8 mouse cellular contexts compared by ENCODE assay signal in the genomic region with DNA sequence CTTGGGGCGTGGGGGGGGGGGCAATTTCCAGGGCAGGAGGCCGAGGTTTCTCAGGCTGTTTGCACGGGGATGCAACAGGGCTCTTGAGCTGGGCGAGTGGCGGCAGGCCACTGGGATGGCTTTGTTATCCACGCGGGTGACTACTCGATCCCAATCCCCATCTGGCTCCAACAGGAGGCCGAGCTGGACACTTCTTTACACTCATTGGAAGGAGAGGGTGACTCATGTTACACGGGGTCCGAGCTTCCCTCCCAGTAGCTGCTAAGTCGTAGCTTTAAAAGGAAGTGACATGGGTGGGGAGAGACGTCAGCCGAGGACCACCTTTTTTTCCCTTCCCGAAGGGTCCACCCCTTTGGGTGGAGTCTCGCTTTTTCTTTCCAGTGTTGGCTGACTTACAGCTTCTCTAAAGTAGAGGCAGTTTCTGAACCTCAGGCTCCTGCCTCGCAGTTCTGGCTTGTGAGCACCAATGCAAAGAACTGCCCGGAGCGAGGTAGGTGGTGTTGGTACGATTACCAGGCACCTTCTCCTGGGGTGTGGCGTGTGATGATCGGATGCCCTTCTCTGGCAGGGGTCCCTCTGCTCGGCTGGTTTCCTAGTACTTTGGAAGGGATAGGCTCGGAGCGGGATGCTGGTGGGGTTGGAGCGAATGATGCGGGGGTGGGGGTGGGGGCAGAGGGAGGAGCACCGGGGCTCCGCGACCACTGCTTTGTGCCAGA. TPM values are rescaled to one million over a fixed set of nuclear protein-coding genes. Genes with fewer than 3 reads are reported as not detected.
A peak's percentile ranks its signal among the peaks of the same experiment; 100 is the strongest.
DNase-seq lines count a peak whose midpoint lies in the region; ATAC-seq and TF ChIP-seq lines count a peak whose summit lies in the region.

No protein-coding gene starts in this region.

- peak overlapping the region; percentile 76 for H3K9ac ChIP-seq in embryonic facial prominence, embryonic 14.5 days (ENCODE audit: low read depth, low read length)
- peak overlapping the region; percentile 77 for H3K9ac ChIP-seq in limb, embryonic 13.5 days
- H3K9ac ChIP-seq in midbrain, embryonic 15.5 days = peak overlapping the region; percentile 70

- under 1% methylated on average over 30 of the region's 30 CpGs for WGBS in bone marrow, adult 2 months
- WGBS in embryonic facial prominence, embryonic 14.5 days = 0% methylated on average over 18 of the region's 30 CpGs
- WGBS in limb, embryonic 13.5 days = under 1% methylated on average over 29 of the region's 30 CpGs
- WGBS in midbrain, embryonic 15.5 days = under 1% methylated on average over 30 of the region's 30 CpGs
- 2% methylated on average over 30 of the region's 30 CpGs for WGBS in spleen, adult 2 months

- DNase-seq in A20 (ENCODE audit: low read depth, low spot score) = peak; percentile 94
- DNase-seq in embryonic facial prominence, embryonic 14.5 days (ENCODE audit: low spot score) = peak; percentile 97
- DNase-seq in heart, adult 8-10 months (ENCODE audit: low spot score) = peak; percentile 91
- peak; percentile 66 to 70 for DNase-seq in kidney, adult 8-10 months
- DNase-seq in spleen, adult 2 months (ENCODE audit: low read depth in 1 of 2, low spot score in 2 of 2) = peak; percentile 73 to 89

- H3K4me1 ChIP-seq in bone marrow, adult 2 months (ENCODE audit: control insufficient read depth, insufficient read depth, low read length) = no peaks in the 10 kb centered on the region
- H3K4me1 ChIP-seq in embryonic facial prominence, embryonic 14.5 days (ENCODE audit: control insufficient read depth, insufficient read depth, low read length) = peaks cover 13% of the 10 kb centered on the region
- peaks cover 13% of the 10 kb centered on the region for H3K4me1 ChIP-seq in limb, embryonic 13.5 days
- peaks cover 23% of the 10 kb centered on the region for H3K4me1 ChIP-seq in midbrain, embryonic 15.5 days
- no peaks in the 10 kb centered on the region; the same call in 1 of the 2 replicates for H3K4me1 ChIP-seq in spleen, adult 2 months (ENCODE audit: control insufficient read depth, insufficient read depth, insufficient read length)

- no peak for TF ChIP-seq CTCF in bone marrow, adult 2 months (IDR thresholded peaks at IDR 0.05; ENCODE audit: control insufficient read depth, insufficient read depth, low read length)
- no peak for TF ChIP-seq CTCF in spleen, adult 2 months (IDR thresholded peaks at IDR 0.05; ENCODE audit: extremely low read depth, insufficient read depth, insufficient read length, insufficient replicate concordance)

- H3K36me3 ChIP-seq in embryonic facial prominence, embryonic 14.5 days (ENCODE audit: control insufficient read depth, insufficient read depth, low read length) = peaks cover 4% of the 10 kb centered on the region; the same call in 1 of the 2 replicates
- peaks cover 5% of the 10 kb centered on the region for H3K36me3 ChIP-seq in limb, embryonic 13.5 days
- peaks cover 2% of the 10 kb centered on the region; the same call in 1 of the 2 replicates for H3K36me3 ChIP-seq in midbrain, embryonic 15.5 days (replicated peaks)
- no peaks in the 10 kb centered on the region for H3K36me3 ChIP-seq in spleen, adult 2 months (ENCODE audit: control insufficient read depth, insufficient read depth, low read length)

- H3K27me3 ChIP-seq in embryonic facial prominence, embryonic 14.5 days (replicated peaks; ENCODE audit: control insufficient read depth, insufficient read depth, low read length) = no peaks in the 10 kb centered on the region
- no peaks in the 10 kb centered on the region for H3K27me3 ChIP-seq in limb, embryonic 13.5 days
- H3K27me3 ChIP-seq in midbrain, embryonic 15.5 days (replicated peaks) = no peaks in the 10 kb centered on the region
- no peaks in the 10 kb centered on the region for H3K27me3 ChIP-seq in spleen, adult 2 months (ENCODE audit: control insufficient read depth, insufficient read depth, low read length)

- H3K4me2 ChIP-seq in embryonic facial prominence, embryonic 14.5 days (ENCODE audit: low read depth, low read length) = peak overlapping the region; percentile 69
- peak overlapping the region; percentile 86 for H3K4me2 ChIP-seq in limb, embryonic 13.5 days (replicated peaks)
- peak overlapping the region; percentile 94 for H3K4me2 ChIP-seq in midbrain, embryonic 15.5 days

- peak overlapping the region; percentile 75 for H3K4me3 ChIP-seq in bone marrow, adult 2 months (replicated peaks; ENCODE audit: control insufficient read depth, low read depth, low read length)
- peak overlapping the region; percentile 64 for H3K4me3 ChIP-seq in embryonic facial prominence, embryonic 14.5 days (ENCODE audit: low read depth, low read length)
- peak overlapping the region; percentile 60 for H3K4me3 ChIP-seq in limb, embryonic 13.5 days
- peak overlapping the region; percentile 60 for H3K4me3 ChIP-seq in midbrain, embryonic 15.5 days
- H3K4me3 ChIP-seq in spleen, adult 2 months (ENCODE audit: extremely low read depth, insufficient read depth, insufficient read length) = peak overlapping the region; percentile 70

- H3K27ac ChIP-seq in bone marrow, adult 2 months (ENCODE audit: control insufficient read depth, insufficient read depth, low read depth, low read length, poor library complexity) = peak overlapping the region; percentile 61
- peak overlapping the region; percentile 89 for H3K27ac ChIP-seq in embryonic facial prominence, embryonic 14.5 days (replicated peaks; ENCODE audit: low read depth, low read length)
- peak overlapping the region; percentile 96 for H3K27ac ChIP-seq in limb, embryonic 13.5 days
- H3K27ac ChIP-seq in midbrain, embryonic 15.5 days = peak overlapping the region; percentile 89
- peak overlapping the region; percentile 67 for H3K27ac ChIP-seq in spleen, adult 2 months (ENCODE audit: insufficient read depth, low read length)

- peak; percentile 16; the same call in 1 of the 2 replicates for TF ChIP-seq POLR2A in bone marrow, adult 2 months (IDR thresholded peaks at IDR 0.05; ENCODE audit: borderline replicate concordance, control insufficient read depth, low read depth, low read length)
- peak; percentile 54; the same call in 1 of the 2 replicates for TF ChIP-seq POLR2A in spleen, adult 2 months (IDR thresholded peaks at IDR 0.05; ENCODE audit: low read depth, low read length)

- no peaks in the 10 kb centered on the region for H3K9me3 ChIP-seq in embryonic facial prominence, embryonic 14.5 days (ENCODE audit: control insufficient read depth, low read length)
- H3K9me3 ChIP-seq in limb, embryonic 13.5 days = no peaks in the 10 kb centered on the region
- H3K9me3 ChIP-seq in midbrain, embryonic 15.5 days = no peaks in the 10 kb centered on the region

- ATAC-seq in embryonic facial prominence, embryonic 14.5 days (ENCODE audit: low read depth) = peak; percentile 97
- peak; percentile 96 for ATAC-seq in limb, embryonic 13.5 days (ENCODE audit: low FRiP score, low read depth)
- ATAC-seq in midbrain, embryonic 15.5 days (replicated peaks) = peak; percentile 94

RNA-seq across cellular contexts. Expression of a gene that starts 0.6 kb away (rescaled TPM):
- polyA plus RNA-seq in bone marrow, adult 2 months (2011; ENCODE audit: insufficient read depth, insufficient read length, low replicate concordance, missing spikeins) = 30.2 and 30.3 TPM in 2 replicates
- polyA plus RNA-seq in embryonic facial prominence, embryonic 14.5 days (2014; fragmentation: Nextera tagmentation; extraction: Ambion mirVana) = 19.6 and 23.2 TPM in 2 replicates
- total RNA-seq in heart, adult 8-10 months (2022) = 1 to 10 TPM; 2.5 to 3.8 (median 3.4) TPM
- polyA plus RNA-seq in limb, embryonic 13.5 days (2015; fragmentation: Nextera tagmentation; extraction: Ambion mirVana) = 38.8 and 40.1 TPM in 2 replicates
- polyA plus RNA-seq in midbrain, embryonic 15.5 days (2015; fragmentation: Nextera tagmentation; extraction: Ambion mirVana) = 62.0 and 65.7 TPM in 2 replicates
- polyA plus RNA-seq in spleen, adult 2 months (2012; rRNA removed) = 14.4 and 16.1 TPM in 2 replicates

Comparison
In these comparisons a context has a peak if more than half of its experiments do, and no peak if none do; other contexts are left out.
1. Peak in every context shown above with its lines: DNase-seq, ATAC-seq, H3K4me3 ChIP-seq and H3K27ac ChIP-seq.